Mouse (Mus musculus): ENCODE measurements around the gene Cnn3.

- TF ChIP-seq POLR2A (IDR thresholded peaks at IDR 0.05; ENCODE audit: borderline replicate concordance, extremely low read depth, insufficient read depth, insufficient read length, poor library complexity, severe bottlenecking) (no peak), CTCF (IDR thresholded peaks at IDR 0.05; ENCODE audit: borderline replicate concordance, extremely low read depth, insufficient read depth, insufficient read length) (no peak)
These were observed 58.9 kb downstream of the Cnn3 start for GRCm38 (mm10) chr3:121485201-121485600.
